Mouse (Mus musculus) thymus, postnatal 0 days (tissue): Measurements from ENCODE around the gene Vamp4. TPM values are rescaled to one million over a fixed set of nuclear protein-coding genes. Genes with fewer than 3 reads are reported as not detected.
"Not testable (repeated sequence)": the region's sequence is repeated elsewhere in the genome, so short reads cannot be mapped to it uniquely, and the experiment has no call there.

Experiments
- DNase-seq: peaks from one replicate; pipeline ENCODE4 v3.0.0-alpha.2; 2015; ENCODE audit warnings: low spot score
- polyA plus RNA-seq: library from polyadenylated mRNA; unstranded; fragments of >200 nt; fragmentation: Nextera tagmentation; extraction: Ambion mirVana; gene quantifications from 2 replicates; pipeline ENCODE4 v1.2.1, GENCODE M21; 2015

The Vamp4 gene
- polyA plus RNA-seq, 1 experiment from 2014 or later: 81.2 TPM

DNA sequence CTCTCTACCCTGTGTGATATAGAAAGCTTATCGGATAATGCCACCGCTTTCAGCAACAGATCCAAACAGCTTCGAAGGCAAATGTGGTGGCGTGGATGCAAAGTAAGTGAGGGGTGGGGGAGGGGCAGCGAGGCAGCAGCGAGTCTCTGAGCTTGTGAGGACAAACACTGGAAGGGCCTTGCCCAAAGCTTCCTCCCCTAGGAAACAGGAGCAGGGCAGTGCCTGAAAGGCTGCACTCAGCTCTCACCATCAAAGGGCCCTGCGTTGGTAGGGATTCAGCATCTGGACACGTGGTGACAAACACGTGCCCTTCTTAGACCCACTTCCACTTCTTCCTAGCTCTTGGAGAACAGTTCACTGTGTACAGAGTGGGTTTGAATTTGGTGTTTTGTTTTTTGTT, 19.1 kb downstream of the Vamp4 start:
- DNase-seq: no peak

DNA sequence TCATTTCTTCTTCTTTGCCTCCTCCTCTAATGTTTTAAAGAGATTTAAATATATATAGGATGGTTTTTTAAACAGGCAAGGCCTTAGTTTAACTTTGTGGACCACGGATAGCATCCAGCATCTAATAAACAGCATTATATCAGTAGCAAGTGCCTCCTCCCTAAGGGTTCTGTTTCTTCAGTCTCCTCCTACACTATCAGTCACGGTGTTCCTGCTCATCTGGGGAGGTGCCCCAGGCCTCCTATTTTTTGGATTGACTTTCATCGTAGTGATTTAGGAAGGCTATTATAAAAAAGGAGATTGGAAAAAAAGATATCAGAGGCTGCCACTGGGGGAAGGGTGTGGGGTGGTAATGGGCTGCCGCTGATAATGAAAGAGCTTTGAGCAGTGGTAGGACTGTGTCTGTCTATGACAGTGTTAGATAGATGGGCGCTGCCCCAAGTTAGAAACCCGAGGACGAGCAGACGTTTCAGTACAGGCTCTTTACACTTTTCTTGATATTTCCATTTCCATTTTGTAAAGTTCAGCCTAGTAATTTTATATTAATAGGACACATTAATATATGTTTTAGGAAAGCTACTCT, 20.2 kb downstream of the Vamp4 start:
- DNase-seq: no peak

DNA sequence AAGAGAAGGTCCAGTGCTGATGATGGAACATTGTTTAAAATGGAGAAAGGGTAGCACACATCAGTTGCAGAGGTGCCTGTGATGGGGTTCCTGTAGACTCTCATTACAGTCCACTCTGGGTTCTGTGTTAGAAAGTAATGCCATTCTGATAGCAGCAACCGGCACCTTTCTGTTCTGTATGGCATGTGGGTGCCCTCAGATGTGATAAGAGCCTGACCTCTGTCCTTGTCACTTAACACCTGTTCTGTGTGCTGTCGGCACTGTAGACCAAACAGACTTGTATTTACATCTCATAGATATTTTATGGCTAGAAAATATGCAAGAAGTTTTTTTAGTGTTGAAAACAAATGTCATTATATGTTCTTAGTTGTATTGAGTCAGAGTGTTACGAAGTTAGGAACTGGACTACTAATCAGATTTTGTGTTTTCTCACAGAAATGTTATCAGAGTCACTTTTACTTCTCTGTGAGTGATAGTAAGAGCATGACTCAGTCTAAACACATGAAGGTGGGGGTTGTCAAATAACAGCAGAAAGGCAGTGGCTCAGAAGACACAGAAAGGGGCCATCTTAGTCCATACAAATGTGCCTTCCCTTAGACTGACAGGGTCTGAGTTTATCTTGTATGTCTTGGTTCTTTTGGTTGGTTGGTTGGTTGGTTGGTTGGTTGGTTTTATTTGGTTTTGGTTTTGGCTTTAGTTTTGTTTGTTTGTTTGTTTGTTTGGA, 27.2 kb downstream of the Vamp4 start:
- DNase-seq: no peak

DNA sequence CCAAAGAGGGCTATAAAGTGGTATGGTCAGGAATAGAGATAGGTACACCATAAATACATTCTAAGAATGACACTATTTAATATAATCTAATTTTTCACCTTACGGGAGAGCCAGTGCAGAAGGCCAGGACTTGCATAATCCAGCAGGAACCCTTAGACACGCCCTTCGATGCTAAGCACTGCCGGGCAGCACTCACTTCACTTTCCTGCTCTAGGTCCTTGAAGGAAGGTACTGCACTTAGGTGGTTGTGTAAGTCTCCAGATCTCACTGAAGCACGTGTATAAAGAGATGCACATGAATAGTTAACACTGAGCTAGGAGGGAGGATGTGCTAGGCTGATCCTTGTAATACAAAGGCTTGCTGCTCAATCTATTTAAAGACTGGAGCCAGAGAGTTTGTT, 29.3 kb downstream of the Vamp4 start:
- DNase-seq: no peak

DNA sequence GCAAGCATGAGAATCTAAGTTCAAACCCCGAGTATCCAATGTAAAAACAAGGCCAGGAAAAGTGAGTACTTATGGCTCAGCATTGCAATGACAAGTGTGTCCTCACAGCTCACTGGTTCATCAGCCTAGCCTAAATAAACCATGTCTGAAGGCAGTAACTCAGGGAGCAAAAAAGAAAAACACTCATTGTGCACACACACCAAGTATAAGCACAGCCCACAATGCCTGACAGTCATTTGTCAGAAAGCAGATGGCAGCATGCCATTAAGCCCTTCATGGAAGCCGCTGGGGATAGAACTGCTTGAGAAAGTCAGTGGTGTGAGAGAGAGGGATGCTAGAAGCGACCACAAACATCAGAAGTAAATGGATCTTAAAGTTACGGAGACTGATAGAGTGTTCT, 31.0 kb downstream of the Vamp4 start:
- no peak for DNase-seq

DNA sequence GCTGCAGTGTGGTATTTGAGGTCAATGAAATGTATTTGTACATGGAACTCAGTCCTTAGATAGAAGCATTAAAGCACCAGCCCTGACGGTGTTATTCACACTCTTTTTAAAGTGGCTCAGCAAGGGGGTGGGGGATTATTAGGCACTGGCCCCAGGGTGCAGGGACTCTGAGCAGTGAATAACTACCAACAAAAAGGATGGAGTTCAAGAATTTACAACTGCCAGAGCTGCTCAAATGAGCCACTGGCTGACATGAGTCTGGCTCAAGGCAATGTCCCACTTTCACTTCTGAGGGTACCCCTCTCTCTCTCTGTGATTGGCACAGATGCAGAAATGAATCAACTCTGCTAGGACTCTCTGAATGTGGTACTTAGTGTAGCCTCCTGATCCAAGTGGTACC, 37.8 kb downstream of the Vamp4 start:
- DNase-seq: no peak

DNA sequence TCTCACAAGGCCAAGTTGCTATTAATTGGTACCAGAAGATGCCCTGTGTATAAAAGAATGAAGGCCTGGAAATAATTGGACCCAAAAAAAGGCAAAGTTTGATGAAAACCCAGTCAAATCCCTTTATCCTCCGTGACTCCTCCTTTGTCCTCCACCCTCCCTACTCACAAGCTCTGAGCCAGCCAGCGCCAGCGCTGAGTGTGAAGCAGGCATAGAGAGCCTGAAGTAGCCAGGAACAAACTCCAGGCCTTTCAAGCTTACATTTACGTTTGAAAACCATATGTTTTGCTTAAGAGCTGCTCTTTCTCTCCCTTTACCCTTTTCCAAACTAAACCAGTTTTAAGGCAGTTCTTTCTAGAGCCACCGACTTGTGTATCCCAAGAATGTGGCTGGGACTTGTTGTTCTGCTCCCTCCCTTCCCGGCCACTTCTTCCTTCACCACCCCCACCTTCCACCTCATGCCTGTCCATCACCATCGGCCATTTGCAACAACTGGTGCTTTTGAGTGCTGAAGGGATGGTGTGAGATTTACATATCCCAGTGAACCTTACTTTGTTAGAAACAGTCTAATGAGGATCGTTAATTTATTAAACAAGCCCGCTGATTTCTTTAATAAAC, 39.4 kb downstream of the Vamp4 start:
- no peak for DNase-seq

DNA sequence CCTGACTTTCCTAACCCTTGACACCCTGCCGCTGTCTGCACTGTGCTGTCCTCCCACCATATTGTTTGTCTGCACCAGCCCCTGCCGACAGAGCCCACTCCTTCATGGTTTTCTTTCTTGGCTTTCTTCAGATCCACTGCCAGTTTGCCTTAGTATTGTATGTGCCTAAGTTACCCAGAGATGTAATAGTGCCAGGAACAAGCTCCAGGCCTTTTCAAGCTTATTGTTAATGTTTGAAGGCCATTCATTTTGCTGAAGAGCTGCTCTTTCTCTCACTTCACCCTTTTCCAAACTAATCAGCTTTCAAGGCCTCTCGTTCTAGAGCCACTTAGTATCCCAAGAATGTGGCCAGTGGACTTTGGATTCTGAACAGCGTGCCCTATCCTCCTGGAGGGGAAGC, 40.9 kb downstream of the Vamp4 start:
- DNase-seq: no peak

DNA sequence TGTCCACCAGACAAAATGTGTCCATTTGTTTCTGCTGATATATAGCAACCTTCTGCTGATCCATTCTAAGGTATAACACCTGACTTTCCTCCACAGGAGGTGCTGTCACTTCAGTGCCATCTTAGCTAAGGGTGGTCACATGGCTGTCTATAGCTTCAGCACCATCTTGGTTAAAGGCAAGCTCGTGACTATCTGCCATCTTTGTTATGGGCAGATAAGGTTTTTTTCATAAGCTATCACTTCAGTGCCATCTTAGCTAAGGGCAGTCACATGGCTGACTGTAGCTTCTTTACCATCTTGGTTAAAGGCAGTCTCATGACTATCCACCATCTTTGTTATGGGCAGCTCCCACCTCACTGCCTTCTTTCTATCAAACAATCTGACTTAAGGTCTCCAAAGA, 45.2 kb downstream of the Vamp4 start:
- DNase-seq: peak; percentile 60

DNA sequence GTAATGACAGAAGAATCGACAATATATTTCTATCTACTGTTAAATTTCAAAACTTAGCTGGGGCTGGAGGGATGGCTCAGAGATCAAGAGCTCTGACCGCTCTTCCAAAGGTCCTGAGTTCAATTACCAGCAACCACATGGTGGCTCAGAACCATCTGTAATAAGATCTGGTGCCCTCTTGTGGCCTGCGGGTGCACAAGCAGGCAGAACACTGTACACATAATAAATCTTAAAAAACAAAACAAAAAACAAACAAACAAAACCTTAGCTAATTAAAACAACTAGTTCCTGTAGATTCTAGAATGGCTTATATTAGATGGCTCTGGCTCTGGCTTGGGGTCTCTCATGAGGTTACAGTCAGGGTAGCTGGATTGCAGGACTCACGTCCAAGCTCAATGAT, 50.2 kb downstream of the Vamp4 start:
- peak; percentile 24 for DNase-seq

DNA sequence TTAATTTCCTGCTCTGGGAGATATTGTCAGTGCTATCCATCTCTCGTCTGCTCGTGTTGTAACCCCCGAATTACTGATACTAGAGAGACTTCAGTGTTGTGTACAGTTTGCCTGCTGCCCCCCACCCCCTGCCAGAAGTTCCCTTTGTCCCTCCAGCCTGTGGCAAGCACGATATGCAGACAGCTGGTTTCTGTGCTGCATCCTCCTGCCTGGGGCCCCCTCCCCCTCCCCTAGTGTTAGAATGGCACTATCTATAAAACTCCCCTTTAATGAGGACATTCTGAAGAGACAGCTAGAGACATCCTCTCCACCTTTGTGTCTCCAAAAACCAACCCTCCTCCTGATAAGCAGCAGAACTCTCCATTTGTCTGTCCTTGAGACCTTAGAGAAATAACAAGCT, 53.6 kb downstream of the Vamp4 start:
- DNase-seq: no peak

DNA sequence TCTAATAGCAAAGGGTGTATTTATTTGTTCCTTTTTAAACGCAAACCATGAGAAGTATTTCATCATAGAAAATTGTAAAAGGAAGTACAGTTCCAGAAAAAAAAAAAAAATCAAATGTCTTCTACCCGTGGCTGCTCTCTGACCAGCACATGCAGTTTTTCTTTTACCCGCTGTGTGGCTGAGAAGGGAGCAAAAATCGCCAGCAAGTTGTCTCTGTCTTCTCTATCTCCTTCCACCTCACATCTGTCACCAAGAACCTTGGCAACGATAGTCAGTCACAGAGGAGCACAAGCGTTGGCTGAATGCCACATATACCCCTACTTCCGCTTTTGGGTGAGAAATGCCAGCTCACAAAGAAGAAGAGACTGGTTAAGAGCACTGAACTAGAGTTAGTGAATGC, 54.9 kb downstream of the Vamp4 start:
- peak; percentile 44 for DNase-seq

DNA sequence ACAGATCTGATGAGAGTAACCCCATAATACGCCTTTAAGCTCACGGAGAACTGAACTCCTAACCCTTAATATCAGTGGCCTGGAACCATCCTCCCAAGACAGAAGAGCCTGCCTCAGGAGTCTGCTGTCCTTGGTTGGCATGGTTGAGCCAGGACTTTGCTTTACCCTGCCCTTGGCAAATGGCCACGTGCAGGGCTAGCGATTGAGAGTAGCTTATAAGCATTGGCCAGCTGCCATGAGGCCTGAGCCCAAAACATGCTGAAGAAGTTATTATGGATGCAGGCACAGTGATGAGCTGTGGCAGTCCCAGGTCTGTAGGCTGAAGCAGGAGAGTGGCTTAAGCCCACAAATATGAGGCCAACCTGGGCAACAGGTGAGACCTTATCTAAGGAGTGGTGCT, 57.5 kb downstream of the Vamp4 start:
- DNase-seq: not testable (repeated sequence)

DNA sequence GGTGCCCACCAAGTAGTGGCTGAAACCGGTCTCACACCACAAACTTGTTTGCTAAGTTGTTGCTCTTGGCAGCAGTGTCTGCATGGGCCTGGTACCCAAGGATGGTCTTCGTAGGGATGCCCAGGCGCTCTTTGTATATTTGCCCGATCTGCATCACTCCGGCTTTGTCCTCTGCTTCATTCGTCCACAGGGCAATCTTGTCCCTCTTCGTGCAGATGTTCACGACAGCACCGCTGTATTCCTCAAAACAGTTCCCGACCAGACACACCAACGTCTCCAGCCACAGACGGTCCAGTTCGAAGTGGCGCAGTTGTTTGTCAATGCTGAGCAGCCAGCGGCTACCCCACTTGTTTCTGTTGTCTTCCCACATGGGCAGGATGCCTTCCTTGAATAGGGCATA, 58.0 kb downstream of the Vamp4 start:
- not testable (repeated sequence) for DNase-seq

DNA sequence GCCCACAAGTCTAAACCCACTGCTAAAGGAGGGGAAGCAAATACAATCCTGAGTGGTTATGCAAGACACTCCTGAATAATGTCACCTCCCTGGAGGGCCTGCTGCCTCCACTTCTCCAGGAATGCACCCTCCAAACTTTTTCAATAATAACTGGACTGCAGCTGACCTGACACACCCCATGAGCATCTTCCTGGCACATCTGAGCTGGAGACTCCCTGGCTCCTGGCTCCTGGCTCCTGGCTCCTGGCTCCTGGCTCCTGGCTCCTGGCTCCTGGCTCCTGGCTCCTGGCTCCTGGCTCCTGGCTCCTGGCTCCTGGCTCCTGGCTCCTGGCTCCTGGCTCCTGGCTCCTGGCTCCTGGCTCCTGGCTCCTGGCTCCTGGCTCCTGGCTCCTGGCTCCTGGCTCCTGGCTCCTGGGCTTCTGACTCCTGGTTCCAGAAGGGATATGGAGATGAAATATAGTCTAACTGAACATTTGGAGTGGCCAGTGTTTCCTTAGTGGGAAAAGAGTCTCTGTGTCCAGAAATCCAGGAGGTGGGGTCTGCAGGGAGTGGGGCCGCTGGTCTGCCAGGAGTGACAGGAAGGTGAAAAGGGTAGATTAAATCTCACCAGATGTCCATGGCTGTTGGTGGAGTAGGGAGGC, 65.1 kb downstream of the Vamp4 start:
- DNase-seq: not testable (repeated sequence)

DNA sequence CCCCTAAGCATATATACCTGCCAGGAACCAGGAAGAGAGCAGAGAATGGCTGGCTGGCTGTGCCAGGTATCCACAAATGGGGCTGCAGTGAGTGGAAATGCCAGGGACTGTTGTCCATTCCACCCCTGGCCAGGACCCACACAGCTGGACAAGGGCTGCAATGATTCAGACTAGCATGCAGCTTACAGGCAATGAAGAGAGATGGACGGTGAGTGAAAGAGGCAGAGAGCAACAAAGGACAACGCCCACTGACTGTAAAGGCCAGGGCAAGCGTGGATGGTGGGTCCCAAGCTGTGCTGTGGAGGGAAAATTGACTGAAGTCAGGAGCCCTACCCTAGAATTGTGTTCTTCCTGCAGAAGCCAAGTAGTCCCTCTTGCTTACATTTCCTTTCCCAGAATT, 66.2 kb downstream of the Vamp4 start:
- DNase-seq: no peak

DNA sequence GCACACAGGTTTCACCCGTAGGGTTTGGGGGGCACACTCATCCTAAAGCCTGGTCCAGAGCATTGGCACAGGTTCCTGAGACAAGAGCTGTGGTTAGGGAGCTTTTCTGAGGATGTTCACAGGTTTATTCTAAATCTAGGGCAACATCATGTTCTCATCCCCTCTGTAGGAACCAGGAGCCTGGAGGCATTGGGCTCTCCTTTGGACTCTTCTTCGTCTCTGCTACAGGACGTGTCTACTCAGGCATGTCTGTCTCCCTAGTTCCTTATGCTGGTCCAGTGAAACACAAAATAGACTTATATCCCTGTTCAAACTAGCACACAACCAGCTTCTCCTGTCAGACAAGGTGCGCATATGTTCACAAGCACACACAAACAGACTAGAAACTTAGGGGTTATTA, 68.2 kb downstream of the Vamp4 start:
- DNase-seq: no peak

DNA sequence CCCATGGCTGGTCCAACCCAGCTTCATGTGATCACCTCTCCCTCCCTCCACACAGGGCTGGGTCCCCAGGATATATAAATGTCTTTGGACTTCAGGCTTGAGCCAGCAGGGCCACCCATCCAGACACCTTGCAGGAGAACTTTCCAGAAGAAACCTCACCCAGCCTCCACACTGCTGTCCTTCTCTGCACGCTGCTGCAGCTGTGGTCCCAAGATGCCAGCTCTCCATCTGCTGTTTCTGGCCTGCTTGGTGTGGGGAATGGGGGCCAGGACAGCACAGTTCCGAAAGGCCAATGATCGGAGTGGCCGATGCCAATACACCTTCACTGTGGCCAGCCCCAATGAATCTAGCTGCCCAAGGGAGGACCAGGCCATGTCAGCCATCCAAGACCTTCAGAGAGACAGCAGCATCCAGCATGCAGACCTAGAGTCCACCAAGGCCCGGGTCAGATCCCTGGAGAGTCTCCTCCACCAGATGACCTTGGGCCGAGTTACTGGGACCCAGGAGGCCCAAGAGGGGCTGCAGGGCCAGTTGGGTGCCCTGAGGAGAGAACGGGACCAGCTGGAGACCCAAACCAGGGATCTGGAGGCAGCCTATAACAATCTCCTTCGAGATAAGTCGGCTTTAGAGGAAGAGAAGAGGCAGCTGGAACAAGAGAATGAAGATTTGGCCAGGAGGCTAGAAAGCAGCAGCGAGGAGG, 68.9 kb downstream of the Vamp4 start, which contains the start of gene Myoc:
Gene Myoc, plus strand, starts transcription at position 105 of the 700 bp plus-strand sequence.
- DNase-seq: no peak

DNA sequence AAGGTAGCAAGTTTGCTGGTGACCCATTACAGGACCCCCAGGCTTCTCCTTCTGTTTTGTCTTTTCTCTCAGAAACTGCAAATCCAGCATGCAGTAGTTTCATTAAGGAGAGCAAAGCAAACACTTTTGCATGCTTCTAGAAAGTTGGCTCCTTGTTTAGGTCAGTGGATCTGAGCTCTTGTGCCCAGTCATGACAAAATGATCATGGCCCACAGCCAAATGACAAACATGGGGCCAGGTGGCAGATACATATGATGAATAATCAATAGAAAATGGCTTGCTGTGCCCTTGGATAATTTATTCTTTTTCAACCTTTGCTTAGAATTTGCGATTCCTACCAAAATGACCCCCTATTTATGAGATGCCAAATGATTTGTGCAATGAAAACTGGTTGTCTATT, 69.5 kb downstream of the Vamp4 start:
- no peak for DNase-seq

DNA sequence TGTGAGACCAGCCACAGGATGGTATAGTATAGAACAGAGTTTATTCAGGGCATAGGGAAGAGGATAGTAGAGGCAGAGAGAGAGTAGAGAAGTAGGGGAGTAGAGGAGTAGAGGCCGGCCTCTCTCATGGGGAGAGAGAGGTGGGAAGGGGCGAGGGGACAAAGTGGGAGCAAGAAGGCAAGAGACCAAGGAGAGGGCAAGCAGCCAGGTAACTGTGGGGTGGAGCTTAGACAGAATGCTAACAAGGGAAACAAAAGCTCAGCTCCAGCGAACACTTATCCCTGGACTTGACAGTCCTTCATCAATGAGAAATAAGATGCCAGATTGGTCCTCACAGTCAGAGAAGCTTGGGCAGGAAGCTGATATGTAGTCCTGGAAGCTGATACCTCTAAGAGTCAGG, 72.3 kb downstream of the Vamp4 start:
- DNase-seq: no peak

DNA sequence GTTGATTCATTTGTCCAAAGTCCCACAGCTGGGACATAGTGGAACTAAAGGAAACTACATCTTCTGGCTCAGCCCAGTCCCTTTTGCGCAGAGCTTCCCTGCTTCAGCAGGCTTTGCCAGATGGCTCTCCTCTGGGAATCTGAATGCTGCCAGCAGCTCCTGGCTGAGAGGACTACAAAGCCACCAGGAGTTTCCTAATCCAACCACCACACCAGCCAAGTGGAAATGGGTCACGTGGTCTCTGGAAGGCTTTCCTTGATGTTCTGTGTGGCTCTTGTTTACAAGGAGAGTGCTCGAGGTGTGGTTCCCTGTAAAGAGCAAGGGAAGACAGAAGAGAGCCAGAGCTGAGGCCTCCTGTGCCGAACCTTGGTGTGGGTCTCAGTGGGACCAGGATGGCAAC, 73.4 kb downstream of the Vamp4 start:
- no peak for DNase-seq
